Mouse (Mus musculus) midbrain, embryonic 11.5 days (tissue): ENCODE measurements around the gene Muc4. TPM values are rescaled to one million over a fixed set of nuclear protein-coding genes. Genes with fewer than 3 reads are reported as not detected.

Source experiments
- ATAC-seq: fragments of 200-750 bp; cut with Nextera tagmentation; 2 replicates; pipeline ENCODE4 v1.8.0; 2017; ENCODE audit warnings: moderate TSS enrichment, moderate library complexity; ENCODE audit not compliant: low FRiP score
- DNase-seq: peaks from one replicate; pipeline ENCODE4 v3.0.0; 2015; ENCODE audit warnings: low spot score; ENCODE audit errors: missing footprints
- H3K27ac ChIP-seq: fragments of 300-500 bp; sonication (generic); 2 replicates; pipeline ENCODE4 v1.5.1; 2014; ENCODE audit warnings: low read depth, low read length
- H3K27me3 ChIP-seq: fragments of 300-500 bp; sonication (generic); 2 replicates; pipeline ENCODE4 v1.6.1; 2014; ENCODE audit warnings: mild to moderate bottlenecking, low read length, moderate library complexity, mixed read lengths; ENCODE audit not compliant: control insufficient read depth, insufficient read depth
- H3K36me3 ChIP-seq: fragments of 300-500 bp; sonication (generic); 2 replicates; pipeline ENCODE4 v1.6.1; 2014; ENCODE audit warnings: mild to moderate bottlenecking, low read length, moderate library complexity, mixed read lengths; ENCODE audit not compliant: control insufficient read depth, insufficient read depth
- H3K4me1 ChIP-seq: fragments of 300-500 bp; sonication (generic); 2 replicates; pipeline ENCODE4 v1.6.1; 2014; ENCODE audit warnings: low read length; ENCODE audit not compliant: control insufficient read depth, insufficient read depth
- H3K4me2 ChIP-seq: fragments of 300-500 bp; sonication (generic); 2 replicates; pipeline ENCODE4 v1.6.1; 2014; ENCODE audit warnings: mild to moderate bottlenecking, moderate library complexity
- H3K4me3 ChIP-seq: fragments of 300-500 bp; sonication (generic); 2 replicates; pipeline ENCODE4 v1.5.1; 2014; ENCODE audit warnings: low read depth, low read length
- H3K9ac ChIP-seq: fragments of 300-500 bp; sonication (generic); 2 replicates; pipeline ENCODE4 v1.6.1; 2014; ENCODE audit warnings: low read length
- H3K9me3 ChIP-seq: fragments of 300-500 bp; sonication (generic); 2 replicates; pipeline ENCODE4 v1.6.1; 2016; ENCODE audit warnings: low read length; ENCODE audit not compliant: control insufficient read depth
- WGBS: fragments of 180-500 bp; shearing (Covaris S2); extraction: QIAGEN DNeasy Blood & Tissue Kit; methylation state at CpG from one replicate; pipeline ENCODE4 v1.1.7; 2014; 5-methylcytosine and 5-hydroxymethylcytosine counted together
- polyA plus RNA-seq: library from polyadenylated mRNA; unstranded; fragments of >200 nt; fragmentation: Nextera tagmentation; extraction: Ambion mirVana; gene quantifications from 2 replicates; pipeline ENCODE4 v1.2.1, GENCODE M21; 2014

Muc4 gene
- polyA plus RNA-seq, 1 experiment from 2014 or later: 0.29 TPM

- Histone ChIP-seq H3K4me1 (0 out of 2 replicates have a peak, but pooled peaks cover 2% of the 10 kb centered on the region), H3K27me3 (no peaks in the 10 kb centered on the region), H3K36me3 (no peaks in the 10 kb centered on the region), H3K9me3 (no peaks in the 10 kb centered on the region), H3K4me3 (no peak overlapping the region), H3K4me2 (no peak overlapping the region), H3K27ac (no peak overlapping the region), H3K9ac (no peak overlapping the region)
- WGBS: 64% methylated on average over 5 of the region's 5 CpGs
- ATAC-seq (peak; percentile 50; the same call in 1 of the 2 replicates), DNase-seq (no peak)
Measured at GRCm38 (mm10) chr16:32783324-32784062, 47.8 kb downstream of the Muc4 start.

- Histone ChIP-seq H3K4me2 (no peak overlapping the region), H3K4me3 (no peak overlapping the region), H3K9ac (no peak overlapping the region), H3K27me3 (no peaks in the 10 kb centered on the region), H3K4me1 (0 out of 2 replicates have a peak, but pooled peaks cover 2% of the 10 kb centered on the region), H3K27ac (no peak overlapping the region), H3K36me3 (no peaks in the 10 kb centered on the region), H3K9me3 (no peaks in the 10 kb centered on the region)
- no peak for DNase-seq
- 80% methylated on average over 13 of the region's 13 CpGs for WGBS
- ATAC-seq: peak; percentile 68; the same call in 1 of the 2 replicates
Measured at GRCm38 (mm10) chr16:32784840-32785239, 49.2 kb downstream of the Muc4 start.

DNA sequence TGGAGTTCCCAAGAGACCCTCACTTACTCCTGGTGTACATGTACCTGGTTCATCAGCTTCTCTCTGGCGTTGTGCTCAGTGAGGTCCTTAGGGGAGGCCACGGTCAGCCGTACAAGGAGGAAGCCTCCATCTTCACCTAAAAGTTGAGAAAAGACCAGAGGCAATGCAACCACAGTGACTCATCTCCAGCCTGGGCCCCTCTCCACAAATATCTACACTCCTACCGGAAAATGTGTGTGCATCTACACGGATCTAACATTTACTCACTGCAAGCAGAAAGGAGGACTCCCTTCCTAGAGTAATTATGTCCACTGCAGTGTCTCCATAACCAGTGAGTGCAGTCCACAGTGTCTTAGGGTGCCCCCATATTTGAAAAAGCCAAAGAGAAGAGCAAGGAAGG, 54.4 kb downstream of the Muc4 start:
- Histone ChIP-seq H3K4me1 (no peaks in the 10 kb centered on the region), H3K36me3 (no peaks in the 10 kb centered on the region), H3K27ac (no peak overlapping the region), H3K9me3 (no peaks in the 10 kb centered on the region), H3K4me2 (no peak overlapping the region), H3K9ac (no peak overlapping the region), H3K27me3 (no peaks in the 10 kb centered on the region), H3K4me3 (no peak overlapping the region)
- DNase-seq (no peak), ATAC-seq (no peak)
- WGBS: 95% methylated on average over 5 of the region's 5 CpGs

DNA sequence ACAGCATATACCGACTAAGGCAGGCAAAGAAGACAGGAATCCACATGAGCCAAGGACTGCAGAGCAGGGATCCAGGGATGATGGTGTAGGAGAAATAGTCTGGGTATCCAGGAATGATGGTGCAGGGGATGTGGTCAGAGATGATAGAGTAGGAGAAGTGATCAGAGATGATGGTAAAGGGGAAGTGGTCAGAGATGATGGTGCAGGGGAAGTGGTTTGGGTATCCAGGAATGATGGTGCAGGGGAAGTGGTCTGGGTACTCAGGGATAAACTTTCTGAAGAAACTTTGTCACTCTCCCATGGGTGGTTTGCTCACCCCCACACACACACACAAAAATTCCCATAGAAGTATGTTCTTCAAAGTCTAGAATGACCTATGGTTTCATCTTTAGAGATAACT, 59.5 kb downstream of the Muc4 start:
- Histone ChIP-seq H3K9ac (no peak overlapping the region), H3K4me3 (no peak overlapping the region), H3K36me3 (no peaks in the 10 kb centered on the region), H3K4me2 (no peak overlapping the region), H3K27ac (no peak overlapping the region), H3K9me3 (no peaks in the 10 kb centered on the region), H3K27me3 (no peaks in the 10 kb centered on the region), H3K4me1 (no peaks in the 10 kb centered on the region)
- WGBS: 90% methylated on average over 1 of the region's 1 CpGs
- DNase-seq: no peak
- no peak for ATAC-seq

DNA sequence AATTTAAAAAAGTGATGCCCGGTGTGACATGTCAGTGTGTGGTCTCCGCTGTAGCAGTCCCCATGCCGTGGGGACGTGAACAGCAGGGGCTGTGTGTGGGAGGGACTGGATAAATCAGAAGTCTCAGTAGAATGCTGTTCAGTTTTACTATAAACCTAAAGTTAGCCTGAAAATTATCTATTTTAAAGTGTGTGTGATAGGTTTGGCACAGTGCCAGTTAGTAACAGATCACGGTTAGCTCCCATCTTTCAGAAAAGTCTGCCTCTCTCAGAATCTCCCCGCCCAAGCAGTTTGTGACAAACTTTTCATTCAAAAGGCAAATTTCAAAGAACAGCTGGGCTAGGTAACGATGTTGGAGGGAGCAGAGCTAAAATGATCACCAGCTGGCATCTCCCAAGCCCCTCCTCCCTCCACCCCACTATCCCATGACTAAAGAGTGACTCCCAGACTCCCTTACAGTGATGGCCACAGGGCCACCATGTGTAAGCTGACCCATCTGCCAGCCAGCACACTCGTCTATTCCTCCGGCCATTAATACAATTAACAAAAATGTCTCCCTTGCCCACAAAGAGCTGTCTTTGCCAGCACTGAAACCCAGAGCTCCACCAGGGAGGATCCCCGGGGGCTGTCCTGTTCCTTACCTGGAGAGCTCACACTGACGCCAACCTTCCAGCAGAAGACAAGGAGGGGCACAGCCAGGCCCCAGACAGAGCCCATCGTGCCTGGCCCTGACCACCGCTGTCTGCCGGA, 61.2 kb downstream of the Muc4 start:
- no peaks in the 10 kb centered on the region for H3K9me3 ChIP-seq
- H3K36me3 ChIP-seq: no peaks in the 10 kb centered on the region
- no peaks in the 10 kb centered on the region for H3K27me3 ChIP-seq
- 75% methylated on average over 14 of the region's 14 CpGs for WGBS
- no peak overlapping the region for H3K27ac ChIP-seq
- DNase-seq: no peak
- no peak overlapping the region for H3K9ac ChIP-seq
- no peaks in the 10 kb centered on the region for H3K4me1 ChIP-seq
- no peak for ATAC-seq
- H3K4me2 ChIP-seq: no peak overlapping the region
- H3K4me3 ChIP-seq: no peak overlapping the region

GRCm38 (mm10) chr16:32797426-32797689, 61.7 kb downstream of the Muc4 start, which contains the start of gene Muc20:
Muc20 (minus strand) TSS chr16:32797435.
- no peak within 1 kb of the TSS for H3K4me2 ChIP-seq
- no peaks in the 10 kb centered on the region for H3K36me3 ChIP-seq
- ATAC-seq: no peak
- no peaks in the 10 kb centered on the region for H3K4me1 ChIP-seq
- no peak within 1 kb of the TSS for H3K9ac ChIP-seq
- H3K27me3 ChIP-seq: no peaks in the 10 kb centered on the region
- no peak for DNase-seq
- no peak within 1 kb of the TSS for H3K27ac ChIP-seq
- 75% methylated on average over 3 of the region's 3 CpGs for WGBS
- H3K4me3 ChIP-seq: no peak within 1 kb of the TSS
- no peaks in the 10 kb centered on the region for H3K9me3 ChIP-seq

- Histone ChIP-seq H3K4me1 (0 out of 2 replicates have a peak, but pooled peaks cover 7% of the 10 kb centered on the region), H3K27ac (no peak overlapping the region), H3K9ac (no peak overlapping the region), H3K4me3 (no peak overlapping the region), H3K36me3 (no peaks in the 10 kb centered on the region), H3K9me3 (no peaks in the 10 kb centered on the region), H3K27me3 (no peaks in the 10 kb centered on the region), H3K4me2 (no peak overlapping the region)
- ATAC-seq (peak; percentile 40; the same call in 1 of the 2 replicates), DNase-seq (peak; percentile 79)
- 69% methylated on average over 6 of the region's 6 CpGs for WGBS
Measured at GRCm38 (mm10) chr16:32803252-32803853, 67.7 kb downstream of the Muc4 start.

- H3K27ac ChIP-seq: no peak overlapping the region
- peak; percentile 28 for DNase-seq
- H3K4me2 ChIP-seq: no peak overlapping the region
- H3K4me1 ChIP-seq: 0 out of 2 replicates have a peak, but pooled peaks cover 7% of the 10 kb centered on the region
- no peaks in the 10 kb centered on the region for H3K27me3 ChIP-seq
- ATAC-seq: no peak
- H3K9me3 ChIP-seq: no peaks in the 10 kb centered on the region
- no peak overlapping the region for H3K4me3 ChIP-seq
- no peaks in the 10 kb centered on the region for H3K36me3 ChIP-seq
- no peak overlapping the region for H3K9ac ChIP-seq
- WGBS: 48% methylated on average over 5 of the region's 5 CpGs
Measured at GRCm38 (mm10) chr16:32803901-32804300, 68.2 kb downstream of the Muc4 start.

DNA sequence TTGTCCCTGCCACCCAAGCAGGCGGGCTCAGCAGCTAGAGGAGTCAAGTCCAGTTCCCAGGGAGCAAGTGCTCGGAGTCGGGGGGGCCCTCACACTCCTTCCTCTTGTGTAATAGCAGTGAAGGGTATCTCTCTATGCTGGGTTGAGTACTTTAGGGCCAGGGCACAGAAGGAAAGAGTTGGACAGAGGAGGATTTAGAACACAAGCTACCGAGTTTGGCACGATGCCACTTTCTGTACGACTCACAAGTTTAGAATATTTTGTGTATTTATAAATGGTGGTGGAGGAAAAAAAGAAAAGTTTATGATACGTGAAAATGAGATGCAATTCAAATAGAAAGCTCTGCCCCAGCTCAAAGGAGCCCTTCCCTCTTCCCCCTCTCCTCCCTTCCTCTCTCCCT, 69.5 kb downstream of the Muc4 start:
- H3K27ac ChIP-seq: no peak overlapping the region
- no peak overlapping the region for H3K4me3 ChIP-seq
- 86% methylated on average over 7 of the region's 7 CpGs for WGBS
- no peak for ATAC-seq
- H3K4me1 ChIP-seq: 0 out of 2 replicates have a peak, but pooled peaks cover 7% of the 10 kb centered on the region
- DNase-seq: peak; percentile 73
- no peaks in the 10 kb centered on the region for H3K36me3 ChIP-seq
- H3K9ac ChIP-seq: no peak overlapping the region
- no peaks in the 10 kb centered on the region for H3K9me3 ChIP-seq
- no peaks in the 10 kb centered on the region for H3K27me3 ChIP-seq
- no peak overlapping the region for H3K4me2 ChIP-seq
